Mouse (Mus musculus) forebrain, postnatal 0 days (tissue): ENCODE results near the gene Nipa1. TPM values are rescaled to one million over a fixed set of nuclear protein-coding genes. Genes with fewer than 3 reads are reported as not detected.

Experiments used
- ATAC-seq: fragments of 200-750 bp; cut with Nextera tagmentation; 2 replicates; pipeline ENCODE4 v1.8.0; 2017; ENCODE audit warnings: mild to moderate bottlenecking, moderate library complexity
- DNase-seq: peaks from one replicate; pipeline ENCODE4 v3.0.0-alpha.2; 2015
- H3K27ac ChIP-seq: fragments of 300-500 bp; sonication (generic); 2 replicates; pipeline ENCODE4 v1.5.1; 2014; ENCODE audit warnings: low read depth, mild to moderate bottlenecking, antibody characterized with exemption, low read length, moderate library complexity, mixed read lengths
- H3K27me3 ChIP-seq: fragments of 300-500 bp; sonication (generic); 2 replicates; pipeline ENCODE4 v1.6.1; 2014; ENCODE audit warnings: mild to moderate bottlenecking, low read length, mixed read lengths; ENCODE audit not compliant: insufficient read depth
- H3K36me3 ChIP-seq: fragments of 300-500 bp; sonication (generic); 2 replicates; pipeline ENCODE4 v1.6.1; 2014; ENCODE audit warnings: mild to moderate bottlenecking, moderate library complexity; ENCODE audit not compliant: insufficient read depth
- H3K4me1 ChIP-seq: fragments of 300-500 bp; sonication (generic); 2 replicates; pipeline ENCODE4 v1.6.1; 2014; ENCODE audit warnings: antibody characterized with exemption; ENCODE audit not compliant: insufficient read depth
- H3K4me2 ChIP-seq: fragments of 300-500 bp; sonication (generic); 2 replicates; pipeline ENCODE4 v1.6.1; 2014; ENCODE audit warnings: low read depth, mild to moderate bottlenecking, moderate library complexity
- H3K4me3 ChIP-seq: fragments of 300-500 bp; sonication (generic); 2 replicates; pipeline ENCODE4 v1.5.1; 2014; ENCODE audit warnings: low read depth, low read length, mixed read lengths
- H3K9ac ChIP-seq: fragments of 300-500 bp; sonication (generic); 2 replicates; pipeline ENCODE4 v1.6.1; 2014; ENCODE audit warnings: mild to moderate bottlenecking
- H3K9me3 ChIP-seq: fragments of 300-500 bp; sonication (generic); 2 replicates; pipeline ENCODE4 v1.6.1; 2016; ENCODE audit warnings: low read length
- CTCF ChIP-seq: sonication (generic); IDR thresholded peaks from 2 replicates; pipeline ENCODE4 v1.5.1; 2016; ENCODE audit warnings: antibody characterized with exemption, control low read depth, low read depth
- WGBS: fragments of 180-500 bp; shearing (Covaris S2); extraction: QIAGEN DNeasy Blood & Tissue Kit; methylation state at CpG from one replicate; pipeline ENCODE4 v1.1.7; 2014; 5-methylcytosine and 5-hydroxymethylcytosine counted together
- polyA plus RNA-seq: library from polyadenylated mRNA; unstranded; fragments of >200 nt; fragmentation: Nextera tagmentation; extraction: Ambion mirVana; gene quantifications from 2 replicates; pipeline ENCODE4 v1.2.1, GENCODE M21; 2015
- total RNA-seq: library from RNA; depleted of rRNA; stranded (reverse); fragments of >200 nt; gene quantifications from 2 replicates; pipeline ENCODE4 v1.2.3, GENCODE M21; 2014

Gene Nipa1
- total and polyA plus RNA-seq, 2 experiments from 2014 or later: 33.6 to 51.2 TPM

GRCm38 (mm10) chr7:55983107-55983506 is 36.6 kb downstream of the Nipa1 start:
- H3K4me3 ChIP-seq: no peak overlapping the region
- no peaks in the 10 kb centered on the region for H3K27me3 ChIP-seq
- no peak overlapping the region for H3K9ac ChIP-seq
- H3K4me1 ChIP-seq: no peaks in the 10 kb centered on the region
- no peaks in the 10 kb centered on the region for H3K9me3 ChIP-seq
- TF ChIP-seq CTCF: no peak
- peaks cover 22% of the 10 kb centered on the region for H3K36me3 ChIP-seq
- 88% methylated on average over 5 of the region's 5 CpGs for WGBS
- H3K27ac ChIP-seq: no peak overlapping the region
- no peak for ATAC-seq
- no peak overlapping the region for H3K4me2 ChIP-seq
- no peak for DNase-seq

DNA sequence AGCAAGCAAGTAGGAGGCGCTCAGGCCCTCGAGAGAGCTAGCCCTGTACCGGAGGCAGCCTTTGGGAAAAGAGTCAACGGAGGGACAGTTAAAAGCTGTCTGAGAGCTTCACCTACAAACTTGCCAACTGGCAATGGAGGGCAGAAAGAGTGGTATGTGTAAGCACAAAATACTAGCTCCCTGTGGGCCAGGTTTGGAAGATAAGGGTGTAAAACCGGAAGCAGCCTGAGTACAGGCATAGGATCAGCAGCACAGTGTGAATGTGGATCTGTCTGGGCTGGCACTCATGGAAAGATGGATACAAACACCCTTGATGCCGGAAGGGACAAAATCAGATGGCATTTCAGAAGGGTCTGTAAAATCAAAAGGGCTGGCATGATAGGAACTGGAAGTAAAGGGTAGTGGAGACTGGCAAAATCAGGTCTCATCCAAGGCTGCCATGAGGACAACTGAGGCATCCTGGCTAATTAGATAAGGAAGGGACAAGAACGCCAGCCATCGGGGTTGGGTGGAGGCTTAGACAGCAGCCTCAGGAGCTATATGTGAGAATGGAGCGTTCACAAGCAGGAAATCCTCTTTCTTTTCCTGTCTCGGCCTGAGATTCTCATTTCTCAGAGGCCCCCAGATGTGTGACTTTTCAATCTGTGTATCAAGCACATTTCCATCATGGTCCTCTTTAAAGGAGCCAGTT is 37.6 kb downstream of the Nipa1 start:
- no peak for ATAC-seq
- Histone ChIP-seq H3K9ac (no peak overlapping the region), H3K27ac (no peak overlapping the region), H3K36me3 (peaks cover 22% of the 10 kb centered on the region), H3K4me1 (no peaks in the 10 kb centered on the region), H3K4me3 (no peak overlapping the region), H3K9me3 (no peaks in the 10 kb centered on the region), H3K27me3 (no peaks in the 10 kb centered on the region), H3K4me2 (no peak overlapping the region)
- no peak for TF ChIP-seq CTCF
- 90% methylated on average over 10 of the region's 10 CpGs for WGBS
- no peak for DNase-seq

GRCm38 (mm10) chr7:55981511-55981910 is 38.2 kb downstream of the Nipa1 start:
- H3K27me3 ChIP-seq: no peaks in the 10 kb centered on the region
- H3K27ac ChIP-seq: no peak overlapping the region
- H3K4me3 ChIP-seq: no peak overlapping the region
- H3K4me2 ChIP-seq: no peak overlapping the region
- H3K9me3 ChIP-seq: no peaks in the 10 kb centered on the region
- no peak for DNase-seq
- peaks cover 22% of the 10 kb centered on the region for H3K36me3 ChIP-seq
- no peak overlapping the region for H3K9ac ChIP-seq
- no peak for TF ChIP-seq CTCF
- no peak for ATAC-seq
- H3K4me1 ChIP-seq: no peaks in the 10 kb centered on the region
- 93% methylated on average over 2 of the region's 2 CpGs for WGBS

GRCm38 (mm10) chr7:55974429-55974828 is 45.3 kb downstream of the Nipa1 start:
- Histone ChIP-seq H3K27me3 (no peaks in the 10 kb centered on the region), H3K4me3 (no peak overlapping the region), H3K27ac (no peak overlapping the region), H3K36me3 (peaks cover 7% of the 10 kb centered on the region), H3K4me1 (no peaks in the 10 kb centered on the region), H3K9me3 (no peaks in the 10 kb centered on the region), H3K9ac (no peak overlapping the region), H3K4me2 (no peak overlapping the region)
- peak; percentile 29 for TF ChIP-seq CTCF
- no peak for ATAC-seq
- WGBS: 95% methylated on average over 2 of the region's 2 CpGs
- DNase-seq: no peak

GRCm38 (mm10) chr7:55969415-55969814 is 50.3 kb downstream of the Nipa1 start:
- WGBS: 77% methylated on average over 1 of the region's 1 CpGs
- Histone ChIP-seq H3K4me3 (no peak overlapping the region), H3K4me1 (no peaks in the 10 kb centered on the region), H3K36me3 (no peaks in the 10 kb centered on the region), H3K4me2 (no peak overlapping the region), H3K9ac (no peak overlapping the region), H3K9me3 (no peaks in the 10 kb centered on the region), H3K27me3 (no peaks in the 10 kb centered on the region), H3K27ac (no peak overlapping the region)
- TF ChIP-seq CTCF: no peak
- ATAC-seq (no peak), DNase-seq (no peak)

GRCm38 (mm10) chr7:55968258-55968901 is 51.4 kb downstream of the Nipa1 start:
- no peaks in the 10 kb centered on the region for H3K27me3 ChIP-seq
- H3K9ac ChIP-seq: no peak overlapping the region; the same call in 1 of the 2 replicates
- no peak for TF ChIP-seq CTCF
- H3K4me3 ChIP-seq: no peak overlapping the region
- H3K4me2 ChIP-seq: peak overlapping the region; percentile 13; the same call in 1 of the 2 replicates
- ATAC-seq: no peak; the same call in 1 of the 2 replicates
- H3K36me3 ChIP-seq: no peaks in the 10 kb centered on the region
- WGBS: 51% methylated on average over 16 of the region's 16 CpGs
- no peaks in the 10 kb centered on the region for H3K9me3 ChIP-seq
- DNase-seq: no peak
- H3K4me1 ChIP-seq: peaks cover under 1% of the 10 kb centered on the region; the same call in 1 of the 2 replicates
- no peak overlapping the region for H3K27ac ChIP-seq

GRCm38 (mm10) chr7:55966866-55967460 is 52.8 kb downstream of the Nipa1 start:
- TF ChIP-seq CTCF: no peak
- Histone ChIP-seq H3K36me3 (no peaks in the 10 kb centered on the region), H3K27me3 (no peaks in the 10 kb centered on the region), H3K4me1 (peaks cover 8% of the 10 kb centered on the region; the same call in 1 of the 2 replicates), H3K9me3 (no peaks in the 10 kb centered on the region), H3K4me3 (no peak overlapping the region), H3K27ac (no peak overlapping the region), H3K9ac (no peak overlapping the region), H3K4me2 (no peak overlapping the region)
- 48% methylated on average over 3 of the region's 3 CpGs for WGBS
- no peak for ATAC-seq
- no peak for DNase-seq
